Mouse (Mus musculus) embryonic facial prominence, embryonic 15.5 days (tissue): ENCODE data around the gene Camp. TPM values are rescaled to one million over a fixed set of nuclear protein-coding genes. Genes with fewer than 3 reads are reported as not detected.

Experiments
- ATAC-seq: fragments of 200-750 bp; cut with Nextera tagmentation; 2 replicates; pipeline ENCODE4 v1.8.0; 2017; ENCODE audit warnings: low read depth, moderate TSS enrichment; ENCODE audit not compliant: insufficient number of reproducible peaks, low FRiP score, low TSS enrichment
- H3K27ac ChIP-seq: fragments of 300-500 bp; sonication (generic); replicated peaks from 2 replicates; pipeline ENCODE4 v1.5.1; 2015; ENCODE audit warnings: mild to moderate bottlenecking, inconsistent platforms
- H3K27me3 ChIP-seq: fragments of 300-500 bp; sonication (generic); 2 replicates; pipeline ENCODE4 v1.6.1; 2015; ENCODE audit warnings: inconsistent platforms
- H3K36me3 ChIP-seq: fragments of 300-500 bp; sonication (generic); 2 replicates; pipeline ENCODE4 v1.6.1; 2015; ENCODE audit warnings: mild to moderate bottlenecking, inconsistent platforms
- H3K4me1 ChIP-seq: fragments of 300-500 bp; sonication (generic); 2 replicates; pipeline ENCODE4 v1.6.1; 2015; ENCODE audit warnings: inconsistent platforms
- H3K4me2 ChIP-seq: fragments of 300-500 bp; sonication (generic); replicated peaks from 2 replicates; pipeline ENCODE4 v1.6.1; 2015; ENCODE audit warnings: mild to moderate bottlenecking, inconsistent platforms
- H3K4me3 ChIP-seq: fragments of 300-500 bp; sonication (generic); replicated peaks from 2 replicates; pipeline ENCODE4 v1.5.1; 2015; ENCODE audit warnings: mild to moderate bottlenecking, inconsistent platforms
- H3K9ac ChIP-seq: fragments of 300-500 bp; sonication (generic); 2 replicates; pipeline ENCODE4 v1.6.1; 2015; ENCODE audit warnings: inconsistent platforms
- H3K9me3 ChIP-seq: fragments of 300-500 bp; sonication (generic); replicated peaks from 2 replicates; pipeline ENCODE4 v1.6.1; 2016; ENCODE audit warnings: inconsistent platforms
- WGBS: fragments of 180-500 bp; shearing (Covaris S2); methylation state at CpG from one replicate; pipeline ENCODE4 v1.1.7; 2015; 5-methylcytosine and 5-hydroxymethylcytosine counted together
- polyA plus RNA-seq: library from polyadenylated mRNA; unstranded; fragments of >200 nt; fragmentation: Nextera tagmentation; extraction: Ambion mirVana; gene quantifications from 2 replicates; pipeline ENCODE4 v1.2.1, GENCODE M21; 2015

The Camp gene
- 2.2 and 2.4 TPM in 2 replicates for polyA plus RNA-seq

GRCm38 (mm10) chr9:109849312-109849758 lies at the start of gene Camp:
Gene Camp (minus strand): TSS chr9:109849617.
- peak; percentile 17; the same call in 1 of the 2 replicates for ATAC-seq
- H3K4me2 ChIP-seq, result no peak within 1 kb of the TSS
- no peaks in the 10 kb centered on the region for H3K9me3 ChIP-seq
- no peak within 1 kb of the TSS for H3K4me3 ChIP-seq
- no peak within 1 kb of the TSS for H3K27ac ChIP-seq
- H3K36me3 ChIP-seq, result peaks cover 4% of the 10 kb centered on the region
- H3K4me1 ChIP-seq, result peaks cover 7% of the 10 kb centered on the region
- H3K27me3 ChIP-seq, result no peaks in the 10 kb centered on the region
- H3K9ac ChIP-seq, result no peak within 1 kb of the TSS
- WGBS, result 57% methylated on average over 6 of the region's 6 CpGs

DNA sequence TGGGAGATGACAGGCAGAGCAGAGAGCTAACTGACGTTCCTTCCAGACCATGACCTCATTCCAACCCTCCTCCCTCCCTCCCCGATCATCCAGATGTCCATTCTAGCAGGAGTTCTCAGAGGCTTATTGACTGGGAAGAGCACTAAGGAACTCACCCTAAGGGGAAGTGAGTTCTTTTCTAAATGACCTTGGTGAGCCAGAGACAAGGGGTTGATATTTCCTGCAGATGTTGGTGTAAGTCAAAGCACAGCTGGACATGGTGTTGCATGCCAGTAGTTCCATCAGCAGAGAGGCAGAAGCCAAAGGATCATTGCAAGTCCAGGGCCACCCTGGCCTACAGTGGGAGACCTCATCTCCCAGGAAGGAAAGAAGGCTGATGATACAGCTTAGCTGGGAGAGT lies 48.6 kb upstream of the Camp start:
- Histone ChIP-seq H3K9ac (no peak overlapping the region), H3K36me3 (peaks cover 13% of the 10 kb centered on the region; the same call in 1 of the 2 replicates), H3K4me2 (no peak overlapping the region), H3K9me3 (no peaks in the 10 kb centered on the region), H3K4me1 (peaks cover 12% of the 10 kb centered on the region), H3K27me3 (no peaks in the 10 kb centered on the region), H3K27ac (no peak overlapping the region), H3K4me3 (no peak overlapping the region)
- 22% methylated on average over 2 of the region's 2 CpGs for WGBS
- ATAC-seq, result no peak

DNA sequence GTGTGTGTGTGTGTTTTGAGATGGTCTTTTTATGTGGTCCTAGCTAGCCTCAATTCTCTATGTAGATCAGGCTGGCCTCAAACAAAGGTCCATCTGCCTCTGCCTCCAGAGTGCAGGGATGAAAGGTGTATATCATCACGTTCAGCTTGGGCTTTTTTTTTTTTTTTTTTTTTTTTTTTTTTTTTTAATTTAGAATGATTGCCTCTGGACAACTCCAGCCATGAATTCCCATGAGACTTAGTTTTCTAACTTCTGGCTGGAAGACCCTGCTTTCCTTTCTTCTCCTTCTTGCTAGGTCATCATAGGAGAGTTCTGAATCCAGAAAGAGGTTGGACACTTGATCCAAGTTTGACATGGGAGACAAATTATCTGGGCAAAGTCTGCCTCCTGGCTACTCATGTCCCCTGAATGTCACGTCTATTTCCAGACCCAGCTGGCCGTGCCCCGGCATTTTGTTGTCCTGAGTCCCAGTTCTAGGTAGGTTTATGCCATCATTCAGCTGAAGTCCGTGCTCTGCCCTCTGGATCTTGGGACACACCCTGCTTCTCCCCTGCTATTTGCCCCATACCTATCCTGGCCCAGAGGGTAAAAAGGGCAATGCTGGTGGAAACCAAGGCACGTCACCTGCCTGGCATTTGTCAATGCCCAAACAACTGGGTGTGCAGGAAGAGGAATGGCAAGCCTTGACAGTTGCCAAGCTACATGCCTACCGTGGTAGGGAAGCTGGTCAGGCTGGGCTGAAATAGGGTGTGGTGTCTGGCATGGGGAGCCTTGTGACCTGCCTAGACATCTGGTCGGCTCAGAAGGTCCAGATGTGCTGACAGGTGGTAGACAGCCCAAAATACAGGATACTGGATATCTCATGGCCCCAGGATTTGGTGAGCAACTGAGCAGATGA lies 47.1 kb upstream of the Camp start:
- H3K27me3 ChIP-seq, result no peaks in the 10 kb centered on the region
- WGBS, result 79% methylated on average over 8 of the region's 8 CpGs
- no peak for ATAC-seq
- H3K27ac ChIP-seq, result no peak overlapping the region
- peaks cover 12% of the 10 kb centered on the region for H3K4me1 ChIP-seq
- no peak overlapping the region for H3K4me3 ChIP-seq
- H3K36me3 ChIP-seq, result peaks cover 27% of the 10 kb centered on the region
- H3K4me2 ChIP-seq, result no peak overlapping the region
- no peaks in the 10 kb centered on the region for H3K9me3 ChIP-seq
- H3K9ac ChIP-seq, result no peak overlapping the region

GRCm38 (mm10) chr9:109895593-109895992 lies 46.2 kb upstream of the Camp start:
- WGBS, result 80% methylated on average over 6 of the region's 6 CpGs
- H3K4me1 ChIP-seq, result peaks cover 12% of the 10 kb centered on the region
- H3K9ac ChIP-seq, result no peak overlapping the region
- no peaks in the 10 kb centered on the region for H3K9me3 ChIP-seq
- H3K4me2 ChIP-seq, result no peak overlapping the region
- no peaks in the 10 kb centered on the region for H3K27me3 ChIP-seq
- no peak for ATAC-seq
- H3K4me3 ChIP-seq, result no peak overlapping the region
- H3K36me3 ChIP-seq, result peaks cover 36% of the 10 kb centered on the region
- H3K27ac ChIP-seq, result no peak overlapping the region

- ATAC-seq, result peak; percentile 87
- Histone ChIP-seq H3K4me3 (no peak overlapping the region), H3K9ac (no peak overlapping the region), H3K27me3 (no peaks in the 10 kb centered on the region), H3K4me1 (peaks cover 12% of the 10 kb centered on the region), H3K27ac (peak overlapping the region; percentile 31), H3K36me3 (peaks cover 46% of the 10 kb centered on the region), H3K4me2 (no peak overlapping the region), H3K9me3 (no peaks in the 10 kb centered on the region)
- 21% methylated on average over 6 of the region's 6 CpGs for WGBS
Observed at GRCm38 (mm10) chr9:109894413-109895090, 45.1 kb upstream of the Camp start.

DNA sequence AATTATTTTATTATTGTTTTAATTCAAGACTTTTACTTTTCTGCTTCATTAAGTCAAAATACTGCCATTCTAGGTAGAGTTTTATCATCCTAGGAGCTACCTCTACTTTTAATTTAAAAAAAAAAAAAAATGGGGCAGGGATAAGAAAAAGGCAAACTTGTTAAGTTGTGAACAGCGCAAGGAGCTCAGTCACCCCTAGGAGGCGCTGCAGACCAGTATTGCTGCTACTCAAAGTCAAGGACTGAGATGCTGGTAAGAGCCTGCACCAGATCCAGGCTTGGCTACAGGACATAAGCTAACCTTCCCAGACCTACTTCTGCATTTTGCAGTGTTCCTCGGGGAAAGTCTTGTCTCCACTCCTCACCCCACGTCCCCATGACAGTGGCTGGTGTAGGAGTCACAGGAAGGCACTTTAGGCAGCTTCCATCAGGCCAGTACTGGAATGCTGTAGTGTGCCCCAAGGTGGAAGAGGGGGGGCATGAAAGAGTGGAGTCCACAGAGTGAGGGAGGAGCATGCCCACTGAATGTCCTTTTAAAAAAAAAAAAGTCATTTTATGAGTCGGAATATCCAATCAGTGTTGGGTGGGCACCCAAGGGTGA lies 43.3 kb upstream of the Camp start:
- Histone ChIP-seq H3K4me3 (no peak overlapping the region), H3K27ac (no peak overlapping the region), H3K9me3 (no peaks in the 10 kb centered on the region), H3K4me1 (peaks cover 12% of the 10 kb centered on the region), H3K27me3 (no peaks in the 10 kb centered on the region), H3K36me3 (peaks cover 64% of the 10 kb centered on the region), H3K9ac (no peak overlapping the region), H3K4me2 (no peak overlapping the region)
- ATAC-seq, result no peak
- WGBS, result 60% methylated on average over 5 of the region's 5 CpGs

GRCm38 (mm10) chr9:109891501-109891900 lies 42.1 kb upstream of the Camp start:
- WGBS, result 91% methylated on average over 8 of the region's 8 CpGs
- Histone ChIP-seq H3K4me2 (no peak overlapping the region), H3K9me3 (no peaks in the 10 kb centered on the region), H3K9ac (no peak overlapping the region), H3K27me3 (no peaks in the 10 kb centered on the region), H3K4me1 (peaks cover 12% of the 10 kb centered on the region), H3K36me3 (peaks cover 75% of the 10 kb centered on the region), H3K4me3 (no peak overlapping the region), H3K27ac (no peak overlapping the region)
- no peak for ATAC-seq

DNA sequence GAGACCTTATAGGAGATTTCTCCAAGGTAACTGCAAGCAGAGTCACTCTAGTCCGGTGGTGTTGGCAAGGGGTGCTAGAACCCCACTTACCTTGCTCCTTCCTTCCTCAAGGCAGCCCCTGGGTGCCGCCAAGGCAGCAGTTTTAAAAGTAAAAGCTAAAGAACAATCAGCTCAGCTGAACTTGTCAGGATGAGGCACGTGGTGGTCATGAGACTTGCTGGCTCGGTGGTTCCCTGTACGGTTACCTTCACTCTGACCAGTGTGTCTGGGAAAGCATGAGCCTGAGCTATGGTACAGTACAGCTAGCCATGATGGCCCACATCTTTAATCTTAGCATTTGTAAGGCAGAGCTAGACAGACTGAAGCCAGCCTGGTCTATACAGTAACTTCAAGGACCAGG lies 37.9 kb upstream of the Camp start:
- no peak for ATAC-seq
- no peak overlapping the region for H3K27ac ChIP-seq
- WGBS, result 87% methylated on average over 5 of the region's 5 CpGs

DNA sequence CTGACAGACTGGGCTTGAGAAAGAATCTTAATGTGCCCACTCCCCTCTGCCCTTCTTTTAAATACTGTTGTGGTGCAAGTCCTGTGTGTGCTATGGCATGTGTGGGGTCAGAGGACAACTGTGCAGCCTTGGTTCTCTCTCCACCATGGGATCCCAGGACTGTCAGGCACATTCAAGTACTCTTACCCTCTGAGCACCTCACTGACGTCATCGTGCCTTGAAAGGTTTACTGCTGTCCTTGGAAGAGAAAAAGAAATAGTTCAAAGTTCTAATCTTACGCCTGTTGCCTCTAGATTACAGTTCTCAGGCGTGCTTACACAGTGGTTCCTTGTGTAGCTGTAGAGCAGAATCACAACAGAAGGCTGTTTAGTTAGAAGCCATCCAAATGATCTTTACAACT lies 36.8 kb upstream of the Camp start:
- no peaks in the 10 kb centered on the region for H3K4me1 ChIP-seq
- no peak for ATAC-seq
- 82% methylated on average over 4 of the region's 4 CpGs for WGBS

More for the DNA sequence above, 37.9 kb upstream of the Camp start:
- no peaks in the 10 kb centered on the region for H3K4me1 ChIP-seq
- no peak overlapping the region for H3K9ac ChIP-seq
- no peaks in the 10 kb centered on the region for H3K27me3 ChIP-seq
- H3K4me2 ChIP-seq, result no peak overlapping the region
- peaks cover 97% of the 10 kb centered on the region for H3K36me3 ChIP-seq
- H3K4me3 ChIP-seq, result no peak overlapping the region
- no peaks in the 10 kb centered on the region for H3K9me3 ChIP-seq

GRCm38 (mm10) chr9:109879305-109879704 lies 29.9 kb upstream of the Camp start:
- no peak for ATAC-seq
- no peak overlapping the region for H3K9ac ChIP-seq
- H3K36me3 ChIP-seq, result peaks cover 61% of the 10 kb centered on the region
- H3K4me1 ChIP-seq, result peaks cover 14% of the 10 kb centered on the region
- WGBS, result 90% methylated on average over 1 of the region's 1 CpGs
- no peak overlapping the region for H3K4me3 ChIP-seq
- no peak overlapping the region for H3K27ac ChIP-seq
- H3K4me2 ChIP-seq, result no peak overlapping the region
- H3K9me3 ChIP-seq, result no peaks in the 10 kb centered on the region
- H3K27me3 ChIP-seq, result no peaks in the 10 kb centered on the region

More for the DNA sequence above, 36.8 kb upstream of the Camp start:
- H3K4me3 ChIP-seq, result no peak overlapping the region
- H3K36me3 ChIP-seq, result peaks cover 97% of the 10 kb centered on the region
- H3K27me3 ChIP-seq, result no peaks in the 10 kb centered on the region
- no peak overlapping the region for H3K4me2 ChIP-seq
- H3K27ac ChIP-seq, result no peak overlapping the region
- H3K9me3 ChIP-seq, result no peaks in the 10 kb centered on the region
- no peak overlapping the region for H3K9ac ChIP-seq

DNA sequence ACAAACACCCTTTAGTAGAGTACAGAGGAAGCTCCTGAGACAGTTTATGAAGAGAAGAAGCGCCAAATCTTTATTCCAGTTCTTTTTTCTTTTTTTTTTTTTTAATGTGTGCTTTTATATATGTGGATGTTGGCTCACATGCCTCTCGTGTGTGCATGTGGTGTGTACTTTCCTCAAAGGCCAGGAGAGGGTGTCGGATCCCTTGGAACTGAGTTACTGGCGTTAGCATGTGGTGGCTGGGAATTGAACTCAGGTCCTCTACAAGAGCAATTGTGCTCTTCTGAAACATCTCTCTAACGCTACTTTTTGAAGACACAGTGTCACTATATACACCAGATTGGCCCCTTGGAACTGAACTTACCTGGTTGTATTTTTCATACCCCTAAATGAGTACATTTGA lies 28.2 kb upstream of the Camp start:
- WGBS, result 71% methylated on average over 5 of the region's 5 CpGs
- no peak overlapping the region for H3K9ac ChIP-seq

More for the DNA sequence above, 28.2 kb upstream of the Camp start:
- Histone ChIP-seq H3K4me3 (peak overlapping the region; percentile 97), H3K4me1 (peaks cover 14% of the 10 kb centered on the region), H3K27me3 (no peaks in the 10 kb centered on the region), H3K27ac (no peak overlapping the region), H3K4me2 (peak overlapping the region; percentile 55), H3K9me3 (no peaks in the 10 kb centered on the region), H3K36me3 (peaks cover 46% of the 10 kb centered on the region)
- ATAC-seq, result no peak
